Comparison of ENCODE assay signal across 18 mouse cellular contexts in genomic region chr4:41648157-41648556, GRCm38 (mm10). TPM values are rescaled to one million over a fixed set of nuclear protein-coding genes. Genes with fewer than 3 reads are reported as not detected.
DNase-seq lines count a peak whose midpoint lies in the region; ATAC-seq and TF ChIP-seq lines count a peak whose summit lies in the region.
"Had no signal": no experiment of that assay in that cellular context is flagged by ENCODE, and none has a peak within 500 bp of the region (broad histone marks: within the 10 kb centered on the region; RNA-seq: fewer than 3 reads in every experiment).

No protein-coding gene starts in this region.

- no peak for TF ChIP-seq CTCF in ES-Bruce4 (IDR thresholded peaks at IDR 0.05; ENCODE audit: low read depth, low read length)

- H3K4me3 ChIP-seq in liver, embryonic 12.5 days: no peak overlapping the region
- H3K4me3 ChIP-seq in liver, embryonic 11.5 days (ENCODE audit: low read depth, low read length): no peak overlapping the region
- no peak overlapping the region for H3K4me3 ChIP-seq in ES-Bruce4 (ENCODE audit: low read depth, low read length)
- H3K4me3 ChIP-seq in hindbrain, embryonic 15.5 days: no peak overlapping the region
- H3K4me3 ChIP-seq: heart, adult 2 months; intestine, embryonic 15.5 days; megakaryocyte, embryonic 14.5 days; neural tube, embryonic 12.5 days had no signal

- DNase-seq in liver, embryonic 11.5 days (ENCODE audit: low spot score): no peak
- DNase-seq in ZHBTc4 (ENCODE audit: low read depth, low spot score): peak; percentile 57
- no peak for DNase-seq in adrenal gland, adult 8-10 months
- DNase-seq in heart, postnatal 25 days (ENCODE audit: low spot score): no peak
- DNase-seq: adrenal gland, postnatal 25 days; cerebellum, postnatal 10 days; heart, adult 2 months; heart, postnatal 10 days; lung, postnatal 10 days; thymus, postnatal 36 days had no signal

- H3K9ac ChIP-seq in liver, embryonic 12.5 days: no peak overlapping the region; the same call in 1 of the 2 replicates
- H3K9ac ChIP-seq in liver, embryonic 11.5 days (ENCODE audit: low read depth, low read length): no peak overlapping the region
- no peak overlapping the region for H3K9ac ChIP-seq in ES-Bruce4 (ENCODE audit: low read depth, poor library complexity, severe bottlenecking)
- no peak overlapping the region for H3K9ac ChIP-seq in hindbrain, embryonic 15.5 days
- H3K9ac ChIP-seq: intestine, embryonic 15.5 days; neural tube, embryonic 12.5 days had no signal

- peak overlapping the region; percentile 46; the same call in 1 of the 2 replicates for H3K27ac ChIP-seq in liver, embryonic 12.5 days
- H3K27ac ChIP-seq in liver, embryonic 11.5 days (ENCODE audit: low read depth, low read length): no peak overlapping the region
- no peak overlapping the region for H3K27ac ChIP-seq in ES-Bruce4 (ENCODE audit: insufficient read depth, low read length)
- no peak overlapping the region for H3K27ac ChIP-seq in hindbrain, embryonic 15.5 days (replicated peaks)
- H3K27ac ChIP-seq: heart, adult 2 months; intestine, embryonic 15.5 days; kidney, postnatal 0 days; neural tube, embryonic 12.5 days had no signal

- peak overlapping the region; percentile 27; the same call in 1 of the 2 replicates for H3K4me2 ChIP-seq in liver, embryonic 12.5 days
- H3K4me2 ChIP-seq in liver, embryonic 11.5 days: no peak overlapping the region
- no peak overlapping the region for H3K4me2 ChIP-seq in hindbrain, embryonic 15.5 days
- H3K4me2 ChIP-seq: intestine, embryonic 15.5 days; neural tube, embryonic 12.5 days had no signal

- H3K27me3 ChIP-seq in liver, embryonic 12.5 days (replicated peaks): 0 out of 2 replicates have a peak, but pooled peaks cover 3% of the 10 kb centered on the region
- no peaks in the 10 kb centered on the region; the same call in 1 of the 2 replicates for H3K27me3 ChIP-seq in liver, embryonic 11.5 days (replicated peaks; ENCODE audit: control insufficient read depth, insufficient read depth, low read length)
- no peaks in the 10 kb centered on the region for H3K27me3 ChIP-seq in ES-Bruce4 (ENCODE audit: control insufficient read depth, insufficient read depth, low read length, poor library complexity, severe bottlenecking)
- H3K27me3 ChIP-seq in hindbrain, embryonic 15.5 days: no peaks in the 10 kb centered on the region
- H3K27me3 ChIP-seq: intestine, embryonic 15.5 days; neural tube, embryonic 12.5 days had no signal

- H3K36me3 ChIP-seq in liver, embryonic 12.5 days: no peaks in the 10 kb centered on the region
- H3K36me3 ChIP-seq in liver, embryonic 11.5 days (ENCODE audit: control insufficient read depth, insufficient read depth, low read length): no peaks in the 10 kb centered on the region
- H3K36me3 ChIP-seq in ES-Bruce4 (ENCODE audit: control insufficient read depth, insufficient read depth, low read length, poor library complexity, severe bottlenecking): no peaks in the 10 kb centered on the region
- H3K36me3 ChIP-seq in hindbrain, embryonic 15.5 days: no peaks in the 10 kb centered on the region
- H3K36me3 ChIP-seq: intestine, embryonic 15.5 days; neural tube, embryonic 12.5 days had no signal

- intact Hi-C loops in heart, postnatal 25 days (cut with DNase I): no loop called here

- peak; percentile 67; the same call in 1 of the 2 replicates for TF ChIP-seq EP300 in ES-Bruce4 (IDR thresholded peaks at IDR 0.05; ENCODE audit: insufficient read depth, low read depth, low read length)

- peaks cover 18% of the 10 kb centered on the region for H3K4me1 ChIP-seq in liver, embryonic 12.5 days
- no peaks in the 10 kb centered on the region for H3K4me1 ChIP-seq in liver, embryonic 11.5 days (replicated peaks; ENCODE audit: control insufficient read depth, insufficient read depth, low read length)
- no peaks in the 10 kb centered on the region for H3K4me1 ChIP-seq in ES-Bruce4 (ENCODE audit: control insufficient read depth, insufficient read depth, low read length)
- peaks cover 4% of the 10 kb centered on the region; the same call in 1 of the 2 replicates for H3K4me1 ChIP-seq in hindbrain, embryonic 15.5 days (replicated peaks)
- H3K4me1 ChIP-seq: intestine, embryonic 15.5 days had no signal

- WGBS in liver, embryonic 12.5 days (ENCODE audit: insufficient replicate concordance): 54% methylated on average over 4 of the region's 4 CpGs
- 62% methylated on average over 4 of the region's 4 CpGs for WGBS in liver, embryonic 11.5 days
- WGBS in hindbrain, embryonic 15.5 days: 19% methylated on average over 4 of the region's 4 CpGs

- H3K9me3 ChIP-seq in liver, embryonic 12.5 days (replicated peaks): no peaks in the 10 kb centered on the region
- H3K9me3 ChIP-seq in liver, embryonic 11.5 days (ENCODE audit: control insufficient read depth, low read length): no peaks in the 10 kb centered on the region
- H3K9me3 ChIP-seq in ES-Bruce4 (replicated peaks; ENCODE audit: control insufficient read depth, insufficient read depth, low read length, poor library complexity, severe bottlenecking): no peaks in the 10 kb centered on the region
- no peaks in the 10 kb centered on the region for H3K9me3 ChIP-seq in hindbrain, embryonic 15.5 days
- H3K9me3 ChIP-seq: intestine, embryonic 15.5 days; neural tube, embryonic 12.5 days had no signal

- ATAC-seq in liver, embryonic 12.5 days: no peak
- ATAC-seq in liver, embryonic 11.5 days (replicated peaks; ENCODE audit: low FRiP score): no peak; the same call in 1 of the 2 replicates
- ATAC-seq in hindbrain, embryonic 15.5 days (ENCODE audit: low FRiP score, low read depth): peak; percentile 35; the same call in 1 of the 2 replicates
- ATAC-seq: CD4-positive, CD25-positive, alpha-beta regulatory T cell, adult 4 months; intestine, embryonic 15.5 days had no signal

- no peak for TF ChIP-seq POLR2A in ES-Bruce4 (IDR thresholded peaks at IDR 0.05; ENCODE audit: insufficient read depth, low read length)

RNA-seq across cellular contexts. Expression of gene Enho, which starts 8.0 kb away (rescaled TPM):
- polyA plus RNA-seq in liver, embryonic 12.5 days (2016; fragmentation: Nextera tagmentation; extraction: Ambion mirVana): 1.1 and 1.5 TPM in 2 replicates
- polyA plus RNA-seq in liver, embryonic 11.5 days (2014; fragmentation: Nextera tagmentation; extraction: Ambion mirVana): 3.7 and 3.8 TPM in 2 replicates
- polyA plus RNA-seq in ES-Bruce4 (2011; ENCODE audit: insufficient read depth, insufficient read length, low read depth, missing spikeins): 5.3 and 5.4 TPM in 2 replicates
- 106 and 122 TPM in 2 replicates for polyA plus RNA-seq in hindbrain, embryonic 15.5 days (2015; fragmentation: Nextera tagmentation; extraction: Ambion mirVana)
- total RNA-seq in adrenal gland, adult 8-10 months (2022): 1 to 10 TPM; 3.8 to 5.6 (median 4.9) TPM
- total RNA-seq in heart, postnatal 25 days (2021): 1 to 10 TPM; 8.0 to 8.8 TPM
- polyA plus RNA-seq: CD4-positive, CD25-positive, alpha-beta regulatory T cell, adult 4 months had no signal

RNA-seq across cellular contexts. Expression of gene Cntfr, which starts 48.7 kb away (rescaled TPM):
- polyA plus RNA-seq in liver, embryonic 12.5 days (2016; fragmentation: Nextera tagmentation; extraction: Ambion mirVana): 1.4 and 1.7 TPM in 2 replicates
- polyA plus RNA-seq in liver, embryonic 11.5 days (2014; fragmentation: Nextera tagmentation; extraction: Ambion mirVana): 5.2 and 6.0 TPM in 2 replicates
- 23.9 and 27.1 TPM in 2 replicates for polyA plus RNA-seq in ES-Bruce4 (2011; ENCODE audit: insufficient read depth, insufficient read length, low read depth, missing spikeins)
- polyA plus RNA-seq in hindbrain, embryonic 15.5 days (2015; fragmentation: Nextera tagmentation; extraction: Ambion mirVana): 29.1 and 33.0 TPM in 2 replicates
- 10 to 100 TPM; 41.4 to 50.9 (median 48.4) TPM for total RNA-seq in adrenal gland, adult 8-10 months (2022)
- 1 to 10 TPM; 4.2 to 5.1 TPM for total RNA-seq in heart, postnatal 25 days (2021)
- polyA plus RNA-seq: CD4-positive, CD25-positive, alpha-beta regulatory T cell, adult 4 months had no signal

RNA-seq across cellular contexts. Expression of gene Il11ra1, which starts 51.6 kb away (rescaled TPM):
- polyA plus RNA-seq in liver, embryonic 12.5 days (2016; fragmentation: Nextera tagmentation; extraction: Ambion mirVana): 39.7 and 43.0 TPM in 2 replicates
- 66.8 and 72.9 TPM in 2 replicates for polyA plus RNA-seq in liver, embryonic 11.5 days (2014; fragmentation: Nextera tagmentation; extraction: Ambion mirVana)
- polyA plus RNA-seq in ES-Bruce4 (2011; ENCODE audit: insufficient read depth, insufficient read length, low read depth, missing spikeins): 4.5 and 4.7 TPM in 2 replicates
- polyA plus RNA-seq in hindbrain, embryonic 15.5 days (2015; fragmentation: Nextera tagmentation; extraction: Ambion mirVana): 39.4 and 41.6 TPM in 2 replicates
- total RNA-seq in adrenal gland, adult 8-10 months (2022): 100 to 1,000 TPM in 2 of 4 experiments, 10 to 100 TPM in 2; 81.8 to 130 (median 112) TPM
- total RNA-seq in heart, postnatal 25 days (2021): 10 to 100 TPM; 74.2 to 87.4 TPM

Comparison
In these comparisons a context has a peak if more than half of its experiments do, and no peak if none do; other contexts are left out.
1. RNA of gene Enho, which starts 8.0 kb away (polyA plus RNA-seq): 106 to 122 TPM in hindbrain, embryonic 15.5 days; 5.3 to 5.4 TPM in ES-Bruce4, 3.7 to 3.8 TPM in liver, embryonic 11.5 days and 1.1 to 1.5 TPM in liver, embryonic 12.5 days; every median in the first group is over 10 times any median in the second.